Mouse (Mus musculus) hematopoietic stem cell, adult 5-6 weeks (primary cell): ENCODE results near the gene D11Wsu47e. TPM values are rescaled to one million over a fixed set of nuclear protein-coding genes. Genes with fewer than 3 reads are reported as not detected.

Experiments used
- ATAC-seq, 2 experiments: fragments of 125-278 bp in 1 of 2; replicated peaks in 1 of 2; 2 replicates each; pipeline ENCODE4 v1.8.0; 2016 to 2017; ENCODE audit warnings: inconsistent platforms in 2 of 2, mild to moderate bottlenecking in 2 of 2, moderate number of reproducible peaks in 2 of 2, low read depth in 1 of 2, moderate TSS enrichment in 1 of 2; ENCODE audit not compliant: low FRiP score in 2 of 2, poor library complexity in 2 of 2, severe bottlenecking in 2 of 2, insufficient read depth in 1 of 2, low TSS enrichment in 1 of 2
- total RNA-seq: library from RNA; stranded (forward); fragments of 172-1452, 232-1000 nt; gene quantifications from 2 replicates; pipeline ENCODE4 v1.2.3, GENCODE M21; 2017

The D11Wsu47e gene
- total RNA-seq, 1 experiment from 2014 or later, result 14.1 TPM

DNA sequence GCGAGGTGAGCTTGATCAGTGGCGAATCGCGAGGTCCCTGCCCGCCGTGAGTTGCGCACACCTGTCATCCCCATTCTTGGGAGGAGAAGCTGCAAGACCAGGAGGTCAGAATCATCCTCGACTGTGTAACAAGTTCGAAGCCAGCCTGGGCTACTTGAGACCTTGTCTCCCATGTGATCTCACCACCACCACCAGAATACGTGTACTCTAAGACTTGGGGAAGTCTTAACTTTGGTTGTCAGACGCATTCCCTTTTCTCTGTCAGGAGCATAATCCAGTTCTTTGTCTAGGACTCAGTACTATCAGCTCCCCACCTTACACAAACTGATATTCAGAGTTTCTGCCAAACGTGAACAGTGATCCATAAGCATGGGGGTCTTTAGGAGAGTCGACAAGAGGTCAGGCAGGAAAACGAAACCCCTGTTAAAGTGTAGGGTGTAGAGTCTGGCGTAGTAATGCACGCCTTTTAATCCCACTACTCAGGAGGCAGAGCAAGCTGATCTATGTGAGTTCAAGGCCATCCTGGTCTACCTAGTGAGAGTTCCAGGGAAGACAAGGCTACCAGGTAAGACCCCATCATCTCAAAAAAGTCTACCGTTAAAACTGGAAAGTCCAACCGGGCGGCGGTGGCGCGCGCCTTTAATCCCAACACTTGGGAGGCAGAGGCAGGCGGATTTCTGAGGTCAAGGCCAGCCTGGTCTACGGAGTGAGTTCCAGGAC, 655 bp downstream of the D11Wsu47e start:
- ATAC-seq, result no peak

- no peak for ATAC-seq
These were observed 2.8 kb downstream of the D11Wsu47e start for GRCm38 (mm10) chr11:113687031-113687430.

DNA sequence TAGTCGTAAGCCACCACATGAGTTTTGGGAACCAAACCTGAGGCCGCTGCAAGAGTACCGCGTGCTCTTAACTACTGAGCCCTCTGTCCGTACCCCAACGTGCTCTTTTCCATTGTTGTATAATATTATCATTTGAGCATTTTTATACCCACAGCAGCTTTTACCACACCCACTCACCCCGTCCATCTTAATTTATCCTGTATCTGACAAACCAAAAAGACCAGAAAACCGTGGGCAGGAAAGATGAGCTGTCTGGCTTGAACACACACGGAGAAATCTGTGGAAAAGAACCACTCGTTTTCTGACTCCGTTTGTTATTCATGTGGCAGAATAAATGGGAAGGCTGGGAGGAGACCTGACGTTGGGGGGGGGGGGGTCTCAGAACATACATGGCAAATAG, 6.3 kb downstream of the D11Wsu47e start:
- no peak for ATAC-seq

DNA sequence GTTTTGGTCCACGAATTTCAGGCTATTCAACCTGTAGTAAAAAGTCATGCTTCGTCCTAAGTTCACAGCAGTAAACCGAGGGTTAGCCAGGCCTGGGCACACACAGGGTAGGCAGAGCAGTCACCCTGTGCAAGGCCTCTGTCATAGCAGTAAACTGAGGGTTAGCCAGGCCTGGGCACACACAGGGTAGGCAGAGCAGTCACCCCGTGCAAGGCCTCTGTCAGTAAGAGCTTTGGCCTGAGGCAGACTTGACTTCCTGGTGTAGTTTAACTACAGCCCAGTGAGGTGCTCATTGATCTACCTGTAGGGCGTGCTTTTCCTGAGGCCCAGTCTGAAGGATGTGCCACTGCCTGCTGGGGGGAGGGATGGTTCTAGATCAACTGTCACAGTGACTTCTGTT, 7.1 kb downstream of the D11Wsu47e start:
- no peak for ATAC-seq

DNA sequence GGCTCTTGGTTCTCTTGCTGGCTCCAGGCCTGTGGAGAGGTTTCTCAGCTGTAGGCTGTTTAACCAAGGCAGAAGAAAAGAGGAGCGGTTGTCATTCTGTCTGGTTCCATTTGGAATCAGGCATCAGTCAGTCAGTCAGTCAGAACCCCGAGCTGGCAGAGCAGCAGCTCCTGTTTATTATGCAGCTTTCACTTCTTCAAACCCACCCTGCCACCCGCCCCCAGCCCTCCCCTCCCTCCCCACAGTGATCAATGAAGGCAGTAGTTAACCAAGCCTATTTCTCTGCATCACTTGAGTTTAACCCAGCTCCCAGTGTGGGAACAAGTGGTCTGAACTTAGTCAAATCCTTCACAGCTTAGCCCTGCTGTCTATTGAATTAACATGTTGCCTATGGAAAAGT, 7.6 kb downstream of the D11Wsu47e start:
- ATAC-seq, result no peak

DNA sequence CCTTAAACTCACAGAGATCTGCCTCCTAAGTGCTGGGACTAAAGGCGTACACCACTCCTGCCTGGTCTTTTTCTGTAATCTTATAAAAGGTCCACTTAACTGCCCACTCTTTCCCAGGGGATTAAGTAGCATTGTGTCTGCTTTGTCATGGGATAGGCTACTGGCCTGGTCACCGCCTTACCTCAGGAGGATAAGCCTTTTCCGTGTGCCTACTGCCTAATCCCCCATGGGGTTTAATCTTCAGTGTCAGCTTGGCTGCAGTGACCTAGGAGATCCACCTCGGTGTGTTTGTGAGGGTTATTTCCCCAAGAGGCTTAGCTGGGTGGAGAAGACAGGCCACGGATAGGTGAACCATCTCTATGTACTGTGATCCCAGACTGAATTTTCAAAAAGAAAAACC, 13.4 kb downstream of the D11Wsu47e start:
- no peak for ATAC-seq

DNA sequence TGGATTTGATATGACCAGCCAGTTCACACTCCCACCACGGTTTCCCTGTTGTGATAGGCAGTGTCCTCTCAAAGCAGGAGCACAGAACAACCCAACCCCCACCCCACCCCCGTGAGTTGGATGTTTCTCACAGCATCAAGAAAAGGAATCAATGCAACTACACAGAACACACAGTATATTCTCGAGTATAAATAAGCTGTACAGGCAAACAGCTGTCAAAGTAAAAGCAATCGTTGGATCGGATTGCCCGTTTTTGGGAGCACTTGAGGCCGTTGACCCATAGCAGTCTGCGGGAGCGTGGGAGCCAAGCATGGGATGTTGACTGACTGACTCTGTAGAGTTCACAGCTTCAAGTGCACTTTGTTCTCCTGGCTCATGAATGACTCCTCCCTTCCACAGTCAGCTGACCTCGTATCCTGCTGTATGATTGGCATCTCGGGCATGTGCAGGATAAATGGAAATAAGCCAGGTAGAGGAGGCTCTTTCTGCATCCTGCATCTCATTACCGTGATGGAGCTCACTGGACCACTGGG, 13.9 kb downstream of the D11Wsu47e start:
- no peak for ATAC-seq

DNA sequence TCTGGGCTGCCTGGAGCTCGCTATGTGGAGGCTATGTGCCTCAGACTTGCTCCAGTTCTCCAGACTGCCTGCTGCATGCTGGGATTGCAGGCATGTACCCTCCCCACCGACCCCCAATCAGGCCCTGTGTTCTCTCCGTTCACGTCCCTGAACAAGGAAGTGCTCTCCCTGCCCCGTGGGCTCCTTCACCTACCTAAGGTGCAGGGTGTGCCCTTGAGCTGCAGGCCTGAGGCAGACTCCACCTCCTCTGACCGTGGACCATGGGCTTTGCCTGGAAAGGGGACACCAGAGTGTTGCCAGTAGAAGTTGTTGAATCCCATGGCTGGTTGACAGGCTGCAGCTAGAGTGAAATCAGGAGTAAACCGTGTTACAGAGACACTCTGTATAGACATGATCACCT, 15.4 kb downstream of the D11Wsu47e start:
- no peak for ATAC-seq

DNA sequence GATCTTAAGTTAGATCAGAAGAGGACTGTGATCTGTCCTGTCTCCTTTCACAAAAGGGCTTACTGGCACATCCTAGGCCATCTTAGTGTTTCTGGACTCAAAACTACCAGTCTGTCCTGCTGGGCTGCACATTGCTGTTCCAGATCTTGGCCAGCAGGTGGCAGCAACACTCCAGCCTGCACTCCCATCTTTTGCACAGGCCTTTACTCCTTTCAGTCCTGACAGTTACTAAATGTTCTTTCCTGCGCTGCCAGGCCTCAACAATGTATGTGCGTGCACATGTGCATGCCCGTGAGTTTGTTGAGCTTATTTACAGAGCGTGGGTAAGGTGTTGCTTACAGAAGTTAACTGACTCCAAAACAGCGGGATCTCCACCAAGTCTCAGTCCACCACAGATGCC, 19.5 kb downstream of the D11Wsu47e start:
- ATAC-seq, result peak; percentile 73 to 87

GRCm38 (mm10) chr11:113705966-113706652, 21.9 kb downstream of the D11Wsu47e start:
- ATAC-seq, result peak in 1 of 2 experiments; percentile 13; a peak in 1 of 4 replicates

GRCm38 (mm10) chr11:113708629-113709213, 24.5 kb downstream of the D11Wsu47e start:
- ATAC-seq, result no peak

- ATAC-seq, result no peak
These were observed 25.1 kb downstream of the D11Wsu47e start for GRCm38 (mm10) chr11:113709272-113709671.

GRCm38 (mm10) chr11:113709731-113710256, 25.6 kb downstream of the D11Wsu47e start, which contains the start of gene Cpsf4l:
Gene Cpsf4l, minus strand, starts transcription at chr11:113710017.
- no peak for ATAC-seq

DNA sequence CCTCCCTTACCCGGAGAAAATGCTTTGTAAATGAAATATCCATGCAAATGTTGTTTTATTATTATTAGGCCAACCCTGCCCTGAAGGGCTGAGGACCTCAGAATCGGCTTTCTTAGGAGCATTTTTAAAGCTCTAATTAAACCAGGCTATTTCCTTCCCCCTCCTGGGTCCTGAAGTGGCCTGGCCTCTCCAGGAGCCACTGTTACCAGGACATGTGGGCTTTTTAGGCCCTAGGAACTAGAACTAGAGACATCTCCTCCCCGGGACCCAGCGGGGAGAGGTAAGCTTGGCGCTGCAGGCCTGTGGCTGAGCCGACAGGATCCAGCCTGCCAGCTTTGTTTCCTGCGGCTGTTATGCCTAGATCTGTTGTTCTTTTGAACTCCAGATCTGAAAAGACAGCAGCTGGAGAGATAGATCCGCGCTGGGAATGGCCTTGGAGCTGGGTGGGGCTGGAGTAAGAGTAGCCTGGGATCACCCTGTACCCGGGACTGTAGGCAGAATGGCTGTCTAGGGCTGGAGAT, 26.1 kb downstream of the D11Wsu47e start:
- ATAC-seq, result peak in 1 of 2 experiments; percentile 12; a peak in 1 of 4 replicates

DNA sequence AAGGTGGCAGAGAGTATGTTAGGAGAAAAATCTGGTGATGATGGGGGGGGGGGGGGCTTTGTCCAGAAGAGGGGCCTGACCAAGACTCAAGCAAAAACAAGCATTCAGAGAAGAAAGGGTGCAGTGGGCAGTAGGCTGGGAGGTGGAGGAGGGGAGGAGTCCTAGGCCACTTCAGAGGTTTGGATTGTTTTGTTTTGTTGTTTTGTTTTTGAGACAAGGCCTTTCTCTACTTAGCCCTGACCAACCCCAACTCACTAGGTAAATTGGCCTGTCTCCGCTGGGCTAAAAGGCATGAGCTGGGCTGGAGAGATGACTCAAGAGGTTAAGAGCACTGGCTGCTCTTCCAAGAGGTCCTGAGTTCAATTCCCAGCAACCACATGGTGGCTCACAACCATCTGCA, 26.8 kb downstream of the D11Wsu47e start:
- no peak for ATAC-seq

DNA sequence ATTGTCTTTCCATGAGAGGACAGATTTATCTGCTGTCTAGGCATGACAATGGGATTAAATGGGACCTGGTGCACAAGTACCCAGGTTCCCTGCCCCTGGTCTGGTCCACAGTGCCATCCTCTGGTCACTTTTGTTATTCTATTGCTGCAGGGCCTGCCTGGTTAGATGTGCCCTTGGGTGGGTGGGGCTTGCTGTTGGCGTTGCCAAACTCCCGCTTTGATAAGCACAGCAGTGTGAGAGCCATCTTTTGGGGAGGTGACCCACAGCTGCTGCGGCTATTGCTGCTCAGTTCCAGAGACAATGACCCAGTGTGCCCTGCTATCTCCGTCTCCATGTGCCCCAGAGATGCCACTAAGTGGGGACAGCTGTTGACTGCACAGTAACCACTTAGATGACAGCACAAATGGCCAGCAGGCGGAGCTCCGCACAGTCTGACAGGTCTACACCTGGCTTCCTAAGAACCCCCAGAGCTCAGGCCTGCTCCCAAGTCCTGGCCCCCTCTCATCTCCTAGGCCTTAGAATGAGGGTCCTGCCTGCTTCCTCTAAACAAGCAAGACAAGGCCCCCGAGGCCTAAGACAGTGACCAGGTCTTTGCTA, 31.0 kb downstream of the D11Wsu47e start:
- ATAC-seq, result peak; percentile 44 to 55; a peak in 2 of 4 replicates

GRCm38 (mm10) chr11:113716132-113716531, 31.9 kb downstream of the D11Wsu47e start:
- ATAC-seq, result no peak
